In the genomic region with DNA sequence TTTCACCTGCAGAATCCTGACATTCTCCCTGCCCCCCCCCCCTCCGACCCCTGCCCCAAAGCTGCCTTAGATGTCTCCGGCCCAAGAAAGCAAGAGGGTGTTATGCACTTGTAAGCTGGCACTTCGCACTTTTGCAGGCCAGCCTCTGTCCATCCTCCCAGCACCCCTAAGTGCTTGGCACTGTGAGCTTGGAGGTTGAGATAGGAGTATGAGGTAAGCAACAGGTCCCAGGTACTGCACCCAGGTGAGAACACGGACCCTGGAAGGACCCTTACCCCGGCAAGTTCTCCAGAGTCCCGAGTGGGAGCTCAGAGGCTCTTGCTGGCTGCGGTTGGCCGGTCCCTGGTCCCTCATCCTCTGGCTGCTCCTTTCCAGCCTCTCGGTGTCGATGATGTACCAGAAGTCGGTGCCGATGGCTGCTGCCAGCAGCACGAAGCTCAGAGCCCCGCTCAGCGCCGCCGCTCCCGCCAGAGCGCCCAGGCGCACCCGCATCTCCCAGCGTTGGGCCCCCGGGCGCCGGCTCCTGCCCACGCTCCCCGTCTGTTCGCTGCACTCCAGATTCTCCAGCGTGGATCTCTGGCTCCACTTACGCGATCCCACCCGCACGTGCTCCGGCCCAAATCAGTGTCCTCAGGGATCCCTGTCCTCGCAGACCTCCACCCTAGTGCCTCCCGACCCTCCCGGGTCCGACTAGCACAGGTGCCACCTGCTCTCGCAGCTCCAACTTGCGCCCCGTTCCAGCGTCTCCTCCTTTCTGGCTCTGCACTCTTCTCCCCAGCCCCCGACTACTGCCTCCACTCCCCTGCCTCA, we compare ENCODE assay signal across 8 mouse cellular contexts. TPM values are rescaled to one million over a fixed set of nuclear protein-coding genes. Genes with fewer than 3 reads are reported as not detected.
A peak's percentile ranks its signal among the peaks of the same experiment; 100 is the strongest.
DNase-seq lines count a peak whose midpoint lies in the region; ATAC-seq and TF ChIP-seq lines count a peak whose summit lies in the region.

No protein-coding gene starts in this region.

- no peaks in the 10 kb centered on the region for H3K4me1 ChIP-seq in kidney, embryonic 14.5 days (ENCODE audit: control insufficient read depth, insufficient read depth, low read length)
- peaks cover 9% of the 10 kb centered on the region for H3K4me1 ChIP-seq in embryonic facial prominence, embryonic 15.5 days
- no peaks in the 10 kb centered on the region for H3K4me1 ChIP-seq in intestine, postnatal 0 days (replicated peaks; ENCODE audit: control insufficient read depth, insufficient read depth, low read length)
- H3K4me1 ChIP-seq in liver, postnatal 0 days (ENCODE audit: insufficient read depth), result no peaks in the 10 kb centered on the region

- H3K4me2 ChIP-seq in kidney, embryonic 14.5 days (replicated peaks; ENCODE audit: low read depth, low read length), result peak overlapping the region; percentile 54
- peak overlapping the region; percentile 51 for H3K4me2 ChIP-seq in embryonic facial prominence, embryonic 15.5 days (replicated peaks)
- H3K4me2 ChIP-seq in intestine, postnatal 0 days (replicated peaks; ENCODE audit: low read depth), result peak overlapping the region; percentile 57
- H3K4me2 ChIP-seq in liver, postnatal 0 days (ENCODE audit: low read depth, low read length), result peak overlapping the region; percentile 40; the same call in 1 of the 2 replicates

- H3K9me3 ChIP-seq in kidney, embryonic 14.5 days (ENCODE audit: control insufficient read depth, low read length), result no peaks in the 10 kb centered on the region
- no peaks in the 10 kb centered on the region for H3K9me3 ChIP-seq in embryonic facial prominence, embryonic 15.5 days (replicated peaks)
- no peaks in the 10 kb centered on the region for H3K9me3 ChIP-seq in intestine, postnatal 0 days (ENCODE audit: control insufficient read depth)
- no peaks in the 10 kb centered on the region for H3K9me3 ChIP-seq in liver, postnatal 0 days (ENCODE audit: low read length)

- H3K27ac ChIP-seq in kidney, embryonic 14.5 days (ENCODE audit: low read depth, low read length), result no peak overlapping the region
- H3K27ac ChIP-seq in embryonic facial prominence, embryonic 15.5 days (replicated peaks), result no peak overlapping the region
- no peak overlapping the region for H3K27ac ChIP-seq in intestine, postnatal 0 days (ENCODE audit: low read depth, low read length)
- no peak overlapping the region for H3K27ac ChIP-seq in liver, postnatal 0 days (ENCODE audit: low read depth)

- peak overlapping the region; percentile 37 for H3K4me3 ChIP-seq in kidney, embryonic 14.5 days (ENCODE audit: low read length)
- H3K4me3 ChIP-seq in embryonic facial prominence, embryonic 15.5 days (replicated peaks), result peak overlapping the region; percentile 29
- H3K4me3 ChIP-seq in intestine, postnatal 0 days (ENCODE audit: low read depth, low read length), result peak overlapping the region; percentile 25
- no peak overlapping the region for H3K4me3 ChIP-seq in liver, postnatal 0 days (ENCODE audit: low read depth, low read length)

- no peak for TF ChIP-seq EP300 in liver, postnatal 0 days (IDR thresholded peaks at IDR 0.05; ENCODE audit: low read depth)

- H3K36me3 ChIP-seq in kidney, embryonic 14.5 days (ENCODE audit: control insufficient read depth, insufficient read depth, low read length), result no peaks in the 10 kb centered on the region
- no peaks in the 10 kb centered on the region for H3K36me3 ChIP-seq in embryonic facial prominence, embryonic 15.5 days
- H3K36me3 ChIP-seq in intestine, postnatal 0 days (ENCODE audit: control insufficient read depth, insufficient read depth), result no peaks in the 10 kb centered on the region
- no peaks in the 10 kb centered on the region for H3K36me3 ChIP-seq in liver, postnatal 0 days (replicated peaks; ENCODE audit: insufficient read depth, low read length)

- 0 out of 2 replicates have a peak, but pooled peaks have one; percentile 39 for ATAC-seq in kidney, embryonic 14.5 days (ENCODE audit: low FRiP score, low TSS enrichment)
- no peak for ATAC-seq in embryonic facial prominence, embryonic 15.5 days (ENCODE audit: insufficient number of reproducible peaks, low FRiP score, low TSS enrichment, low read depth)
- no peak for ATAC-seq in intestine, postnatal 0 days
- ATAC-seq in liver, postnatal 0 days, result no peak
- no peak for ATAC-seq in activated CD4-positive, CD25-positive, alpha-beta regulatory T cell, adult 4 months

- no peak for DNase-seq in kidney, postnatal 14 days
- no peak for DNase-seq in liver, postnatal 0 days
- no peak for DNase-seq in spleen, adult 12 weeks (ENCODE audit: low spot score)
- DNase-seq in thymus, postnatal 36 days, result no peak

- TF ChIP-seq CTCF in intestine, postnatal 0 days (IDR thresholded peaks at IDR 0.05; ENCODE audit: low read depth), result no peak
- TF ChIP-seq CTCF in liver, postnatal 0 days (IDR thresholded peaks at IDR 0.05; ENCODE audit: low read depth), result no peak

- H3K9ac ChIP-seq in kidney, embryonic 14.5 days (ENCODE audit: low read depth, low read length), result no peak overlapping the region
- H3K9ac ChIP-seq in embryonic facial prominence, embryonic 15.5 days, result no peak overlapping the region
- H3K9ac ChIP-seq in intestine, postnatal 0 days (ENCODE audit: low read depth, low read length), result no peak overlapping the region
- no peak overlapping the region for H3K9ac ChIP-seq in liver, postnatal 0 days (replicated peaks)

- peaks cover 43% of the 10 kb centered on the region for H3K27me3 ChIP-seq in kidney, embryonic 14.5 days (ENCODE audit: control insufficient read depth, insufficient read depth, low read length)
- peaks cover 51% of the 10 kb centered on the region for H3K27me3 ChIP-seq in embryonic facial prominence, embryonic 15.5 days
- H3K27me3 ChIP-seq in intestine, postnatal 0 days (replicated peaks; ENCODE audit: control insufficient read depth, insufficient read depth, low read length), result peaks cover 38% of the 10 kb centered on the region
- H3K27me3 ChIP-seq in liver, postnatal 0 days (ENCODE audit: insufficient read depth, low read length), result peaks cover 36% of the 10 kb centered on the region

- WGBS in kidney, embryonic 14.5 days, result 3% methylated on average over 42 of the region's 43 CpGs
- 5% methylated on average over 43 of the region's 43 CpGs for WGBS in embryonic facial prominence, embryonic 15.5 days
- WGBS in intestine, postnatal 0 days, result 5% methylated on average over 35 of the region's 43 CpGs
- 6% methylated on average over 40 of the region's 43 CpGs for WGBS in liver, postnatal 0 days (ENCODE audit: insufficient replicate concordance)

RNA-seq across cellular contexts. Expression of a gene that starts 0.6 kb away (rescaled TPM):
- not detected in 2 replicates for polyA plus RNA-seq in kidney, embryonic 14.5 days (2014; fragmentation: Nextera tagmentation; extraction: Ambion mirVana)
- not detected in 2 replicates for polyA plus RNA-seq in embryonic facial prominence, embryonic 15.5 days (2015; fragmentation: Nextera tagmentation; extraction: Ambion mirVana)
- not detected in 2 replicates for polyA plus RNA-seq in intestine, postnatal 0 days (2015; fragmentation: Nextera tagmentation; extraction: Ambion mirVana)
- not detected in 2 replicates for polyA plus RNA-seq in liver, postnatal 0 days (2015; fragmentation: Nextera tagmentation; extraction: Ambion mirVana)
- polyA plus RNA-seq in activated CD4-positive, CD25-positive, alpha-beta regulatory T cell, adult 4 months (2017; shearing (Covaris generic)), result not detected

RNA-seq across cellular contexts. Expression of a gene that starts 46.2 kb away (rescaled TPM):
- polyA plus RNA-seq in kidney, embryonic 14.5 days (2014; fragmentation: Nextera tagmentation; extraction: Ambion mirVana), result 20.5 and 22.2 TPM in 2 replicates
- polyA plus RNA-seq in embryonic facial prominence, embryonic 15.5 days (2015; fragmentation: Nextera tagmentation; extraction: Ambion mirVana), result 20.1 and 22.1 TPM in 2 replicates
- 12.3 and 14.8 TPM in 2 replicates for polyA plus RNA-seq in intestine, postnatal 0 days (2015; fragmentation: Nextera tagmentation; extraction: Ambion mirVana)
- 6.6 and 6.7 TPM in 2 replicates for polyA plus RNA-seq in liver, postnatal 0 days (2015; fragmentation: Nextera tagmentation; extraction: Ambion mirVana)
- polyA plus RNA-seq in activated CD4-positive, CD25-positive, alpha-beta regulatory T cell, adult 4 months (2017; shearing (Covaris generic)), result 10 to 100 TPM; 16.4 to 32.0 TPM
